Mouse (Mus musculus): ENCODE results near the gene Mgat1. TPM values are rescaled to one million over a fixed set of nuclear protein-coding genes. Genes with fewer than 3 reads are reported as not detected.
A peak's percentile ranks its signal among the peaks of the same experiment; 100 is the strongest.

Mgat1 gene
- total and polyA plus RNA-seq, 3 experiments: 67.7 to 83.2 (median 80.9) TPM

GRCm38 (mm10) chr11:49203129-49203768 lies 40.7 kb upstream of the Mgat1 start, which contains the start of gene Zfp62 (continued):
- TF ChIP-seq SIN3A (IDR thresholded peaks at IDR 0.05; ENCODE audit: low read length) (peak; percentile 80; the same call in 1 of the 2 replicates), JUN (IDR thresholded peaks at IDR 0.05; ENCODE audit: insufficient read depth, low read depth, low read length) (no peak), UBTF (IDR thresholded peaks at IDR 0.05; ENCODE audit: low read depth, low read length) (peak; percentile 99), MXI1 (IDR thresholded peaks at IDR 0.05; ENCODE audit: low read depth, low read length) (peak; percentile 97), ZKSCAN1 (IDR thresholded peaks at IDR 0.05; ENCODE audit: borderline replicate concordance, low read depth, low read length) (no peak), NELFE (IDR thresholded peaks at IDR 0.05; ENCODE audit: low read depth, low read length) (peak; percentile 83), KAT2A (IDR thresholded peaks at IDR 0.05; ENCODE audit: insufficient replicate concordance, low read length) (peak; percentile 88), ETS1 (conservative IDR thresholded peaks at IDR 0.05; ENCODE audit: low read depth, low read length) (peak; percentile 61), ZC3H11A (IDR thresholded peaks at IDR 0.05; ENCODE audit: low read depth, low read length) (no peak), TCF12 (IDR thresholded peaks at IDR 0.05; ENCODE audit: low read depth, low read length) (peak; percentile 96), E2F4 (IDR thresholded peaks at IDR 0.05; ENCODE audit: insufficient replicate concordance, low read depth, low read length) (0 out of 2 replicates have a peak, but pooled peaks have one; percentile 54), ELF1 (IDR thresholded peaks at IDR 0.05; ENCODE audit: low read depth, low read length) (peak; percentile 91), MEF2A (IDR thresholded peaks at IDR 0.05; ENCODE audit: borderline replicate concordance, low read depth, low read length) (peak; percentile 80), CHD1 (IDR thresholded peaks at IDR 0.05; ENCODE audit: low read depth, low read length) (no peak; the same call in 1 of the 2 replicates), USF1 (IDR thresholded peaks at IDR 0.05; ENCODE audit: low read depth, low read length) (peak; percentile 94), RAD21 (IDR thresholded peaks at IDR 0.05; ENCODE audit: low read depth, low read length) (no peak), HCFC1 (IDR thresholded peaks at IDR 0.05; ENCODE audit: low read depth, low read length) (peak; percentile 90), MYC (IDR thresholded peaks at IDR 0.05; ENCODE audit: low read depth, low read length) (peak; percentile 83)

- Histone ChIP-seq H3K27me3 (replicated peaks) (no peaks in the 10 kb centered on the region), H3K4me2 (ENCODE audit: insufficient read depth, low read depth, poor library complexity, severe bottlenecking) (peak overlapping the region; percentile 37; the same call in 1 of the 2 replicates), H3K9ac (ENCODE audit: insufficient read depth, low read depth) (peak overlapping the region; percentile 95), H3K4me3 (replicated peaks in 1 of 3; ENCODE audit: low read depth in 2 of 3, low read length in 2 of 3, poor library complexity in 1 of 3) (peak overlapping the region; percentile 63 to 77 (median 71)), H3K9me3 (replicated peaks; ENCODE audit: low read length) (no peaks in the 10 kb centered on the region), H3K27ac (ENCODE audit: insufficient read depth, low read depth) (peak overlapping the region; percentile 94), H3K79me2 (replicated peaks; ENCODE audit: control insufficient read depth, extremely low read depth, insufficient read depth, poor library complexity, severe bottlenecking) (peaks cover 34% of the 10 kb centered on the region), H3K36me3 (replicated peaks in 1 of 2; ENCODE audit: control insufficient read depth in 1 of 2, insufficient read depth in 1 of 2, low read length in 1 of 2) (peaks cover 8 to 20% of the 10 kb centered on the region in 2 experiments), H3K4me1 (ENCODE audit: control insufficient read depth in 1 of 2, insufficient read depth in 2 of 2) (peaks cover 5 to 58% of the 10 kb centered on the region in 2 experiments)
- dilution Hi-C loops (cut with MboI; ENCODE audit: extremely low pct_ligation_motif_present, extremely low pct_unique_long_range_greater_than_20kb, low sequenced_read_pairs): no loop called here
- in situ Hi-C loops (cut with MboI; ENCODE audit: low pct_ligation_motif_present, low pct_unique_long_range_greater_than_20kb, low sequenced_read_pairs): no loop called here
- DNase-seq (ENCODE audit: extremely low read depth): peak; percentile 86
- TF ChIP-seq SIN3A (IDR thresholded peaks at IDR 0.05; ENCODE audit: low read length): 0 out of 2 replicates have a peak, but pooled peaks have one; percentile 13
- no peak; the same call in 1 of the 2 replicates for TF ChIP-seq MXI1 (IDR thresholded peaks at IDR 0.05; ENCODE audit: low read depth, low read length)
- TF ChIP-seq JUN (IDR thresholded peaks at IDR 0.05; ENCODE audit: insufficient read depth, low read depth, low read length): no peak
- TF ChIP-seq KAT2A (IDR thresholded peaks at IDR 0.05; ENCODE audit: insufficient replicate concordance, low read length): no peak
- peak; percentile 69 for TF ChIP-seq TBP (conservative IDR thresholded peaks at IDR 0.05; ENCODE audit: low read depth, low read length)
- TF ChIP-seq SMC3 (IDR thresholded peaks at IDR 0.05; ENCODE audit: low read depth, low read length): no peak
- no peak for TF ChIP-seq GABPA (IDR thresholded peaks at IDR 0.05; ENCODE audit: insufficient replicate concordance, low read depth, low read length)
- peak; percentile 5; the same call in 1 of the 2 replicates for TF ChIP-seq MAFK (IDR thresholded peaks at IDR 0.05; ENCODE audit: insufficient replicate concordance, low read length)
- TF ChIP-seq RAD21 (IDR thresholded peaks at IDR 0.05; ENCODE audit: low read depth, low read length): no peak; the same call in 1 of the 2 replicates
- TF ChIP-seq ZMIZ1 (IDR thresholded peaks at IDR 0.05; ENCODE audit: low read depth, low read length): no peak; the same call in 1 of the 2 replicates
- TF ChIP-seq ELF1 (IDR thresholded peaks at IDR 0.05; ENCODE audit: low read depth, low read length): no peak
- peak; percentile 65 for TF ChIP-seq USF1 (IDR thresholded peaks at IDR 0.05; ENCODE audit: low read depth, low read length)
- no peak for TF ChIP-seq POLR2AphosphoS2 (IDR thresholded peaks at IDR 0.05; ENCODE audit: low read depth, low read length)
- peak; percentile 30; the same call in 1 of the 2 replicates for TF ChIP-seq MEF2A (IDR thresholded peaks at IDR 0.05; ENCODE audit: borderline replicate concordance, low read depth, low read length)
- peak; percentile 94 for TF ChIP-seq BHLHE40 (IDR thresholded peaks at IDR 0.05; ENCODE audit: low read depth, low read length)
- TF ChIP-seq MYC (IDR thresholded peaks at IDR 0.05; ENCODE audit: low read depth, low read length): 0 out of 2 replicates have a peak, but pooled peaks have one; percentile 42
- peak; percentile 10; the same call in 1 of the 2 replicates for TF ChIP-seq NELFE (IDR thresholded peaks at IDR 0.05; ENCODE audit: low read depth, low read length)
- TF ChIP-seq PAX5 (IDR thresholded peaks at IDR 0.05; ENCODE audit: low read length): no peak
- TF ChIP-seq ZC3H11A (IDR thresholded peaks at IDR 0.05; ENCODE audit: low read depth, low read length): no peak
- peak; percentile 9; the same call in 1 of the 2 replicates for TF ChIP-seq MAX (IDR thresholded peaks at IDR 0.05; ENCODE audit: low read length)
- TF ChIP-seq CHD1 (IDR thresholded peaks at IDR 0.05; ENCODE audit: low read depth, low read length): peak; percentile 17; the same call in 1 of the 2 replicates
- TF ChIP-seq UBTF (IDR thresholded peaks at IDR 0.05; ENCODE audit: low read depth, low read length): no peak
- TF ChIP-seq POLR2A (IDR thresholded peaks at IDR 0.05; ENCODE audit: low read depth, low read length): peak; percentile 54
- 0 out of 2 replicates have a peak, but pooled peaks have one; percentile 13 for TF ChIP-seq ZNF384 (IDR thresholded peaks at IDR 0.05; ENCODE audit: low read depth, low read length)
- no peak for TF ChIP-seq RCOR1 (conservative IDR thresholded peaks at IDR 0.05; ENCODE audit: low read depth, low read length)
Measured at GRCm38 (mm10) chr11:49203771-49204497, 40.1 kb upstream of the Mgat1 start.
